ENCODE assay signal across 19 mouse cellular contexts in the genomic region with DNA sequence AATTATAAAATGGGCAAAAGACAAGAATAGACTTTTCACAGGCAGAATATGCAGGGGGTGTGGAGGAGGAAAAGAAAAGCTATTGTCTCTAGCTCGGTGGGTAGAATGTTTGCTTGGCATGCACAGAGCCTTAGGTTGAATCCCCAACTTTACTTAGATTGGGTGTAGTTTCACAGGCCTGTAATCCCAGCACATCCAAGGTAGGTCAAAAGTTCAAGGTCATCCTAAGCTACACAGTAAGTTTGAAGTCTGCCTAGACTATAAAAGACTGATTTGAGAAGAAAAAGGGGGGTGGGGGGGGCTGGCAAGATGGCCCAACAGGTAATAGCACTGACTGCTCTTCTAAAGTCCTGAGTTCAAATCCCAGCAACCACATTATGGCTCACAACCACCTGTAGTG.
"Had no signal": no experiment of that assay in that cellular context is flagged by ENCODE, and none has a peak within 500 bp of the region (broad histone marks: within the 10 kb centered on the region; RNA-seq: fewer than 3 reads in every experiment).

No protein-coding gene starts in this region.

- ATAC-seq: midbrain, embryonic 13.5 days; midbrain, embryonic 16.5 days had no signal

- H3K27me3 ChIP-seq: midbrain, embryonic 13.5 days; neural tube, embryonic 13.5 days; neural tube, embryonic 15.5 days; stomach, embryonic 15.5 days had no signal

- DNase-seq: lung, adult 18-20 months; lung, embryonic 14.5 days; lung, postnatal 10 days; lung, postnatal 4 days; retina, postnatal 1 day; right cerebral cortex, adult 18-20 months; right cerebral cortex, postnatal 25 days; right cerebral cortex, postnatal 4 days; spleen, adult 18-20 months; thymus, adult 2 months; thymus, postnatal 25 days; thymus, postnatal 4 days had no signal

- H3K4me2 ChIP-seq: lung, embryonic 14.5 days; midbrain, embryonic 13.5 days; neural tube, embryonic 13.5 days; neural tube, embryonic 15.5 days; stomach, embryonic 15.5 days had no signal

- H3K9ac ChIP-seq: lung, embryonic 14.5 days; midbrain, embryonic 13.5 days; neural tube, embryonic 13.5 days; neural tube, embryonic 15.5 days; stomach, embryonic 15.5 days had no signal

- H3K9me3 ChIP-seq: midbrain, embryonic 10.5 days; midbrain, embryonic 13.5 days; neural tube, embryonic 13.5 days; neural tube, embryonic 15.5 days; stomach, embryonic 15.5 days had no signal

- H3K27ac ChIP-seq: midbrain, embryonic 13.5 days; neural tube, embryonic 15.5 days; stomach, embryonic 15.5 days; stomach, postnatal 0 days had no signal

- H3K4me3 ChIP-seq: midbrain, embryonic 10.5 days; midbrain, embryonic 13.5 days; neural tube, embryonic 13.5 days; neural tube, embryonic 15.5 days; stomach, embryonic 15.5 days had no signal
